Mouse (Mus musculus) limb, embryonic 11.5 days (tissue): ENCODE measurements at regions not wholly inside any gene's neighbourhood (a gene's known extent, or its start where the extent isn't known, plus 50 kb on each side); places are given as distances from the start of the nearest gene placed in this dataset.
A peak's percentile ranks its signal among the peaks of the same experiment; 100 is the strongest.

Source experiments
- ATAC-seq: fragments of 200-750 bp; cut with Nextera tagmentation; 2 replicates; pipeline ENCODE4 v1.8.0; 2017; ENCODE audit warnings: low read depth; ENCODE audit not compliant: insufficient number of reproducible peaks, low FRiP score, low TSS enrichment
- DNase-seq: peaks from one replicate; pipeline ENCODE4 v3.0.0-alpha.2; 2015; ENCODE audit warnings: low spot score
- H3K27ac ChIP-seq: fragments of 300-500 bp; sonication (generic); replicated peaks from 2 replicates; pipeline ENCODE4 v1.5.1; 2014; ENCODE audit warnings: low read depth, mild to moderate bottlenecking, low read length
- H3K27me3 ChIP-seq: fragments of 300-500 bp; sonication (generic); 2 replicates; pipeline ENCODE4 v1.6.1; 2014; ENCODE audit warnings: mild to moderate bottlenecking, low read length, mixed read lengths; ENCODE audit not compliant: control insufficient read depth, insufficient read depth
- H3K36me3 ChIP-seq: fragments of 300-500 bp; sonication (generic); 2 replicates; pipeline ENCODE4 v1.6.1; 2014; ENCODE audit warnings: mild to moderate bottlenecking, low read length, moderate library complexity, mixed read lengths; ENCODE audit not compliant: control insufficient read depth, insufficient read depth
- H3K4me1 ChIP-seq: fragments of 300-500 bp; sonication (generic); 2 replicates; pipeline ENCODE4 v1.6.1; 2014; ENCODE audit warnings: low read length, mixed read lengths; ENCODE audit not compliant: control insufficient read depth, insufficient read depth
- H3K4me2 ChIP-seq: fragments of 300-500 bp; sonication (generic); 2 replicates; pipeline ENCODE4 v1.6.1; 2014; ENCODE audit warnings: low read depth, mild to moderate bottlenecking, moderate library complexity; ENCODE audit not compliant: severe bottlenecking
- H3K4me3 ChIP-seq: fragments of 300-500 bp; sonication (generic); 2 replicates; pipeline ENCODE4 v1.5.1; 2014; ENCODE audit warnings: low read depth, low read length
- H3K9ac ChIP-seq: fragments of 300-500 bp; sonication (generic); 2 replicates; pipeline ENCODE4 v1.6.1; 2014; ENCODE audit warnings: mild to moderate bottlenecking, low read length
- H3K9me3 ChIP-seq: fragments of 300-500 bp; sonication (generic); 2 replicates; pipeline ENCODE4 v1.6.1; 2016; ENCODE audit warnings: low read length; ENCODE audit not compliant: control insufficient read depth
- WGBS: fragments of 180-500 bp; shearing (Covaris S2); extraction: QIAGEN DNeasy Blood & Tissue Kit; methylation state at CpG from one replicate; pipeline ENCODE4 v1.1.7; 2014; 5-methylcytosine and 5-hydroxymethylcytosine counted together

- no peaks in the 10 kb centered on the region for H3K36me3 ChIP-seq
- no peak overlapping the region for H3K27ac ChIP-seq
- no peaks in the 10 kb centered on the region for H3K27me3 ChIP-seq
- ATAC-seq (no peak), DNase-seq (no peak)
- H3K4me1 ChIP-seq, result 0 out of 2 replicates have a peak, but pooled peaks cover 4% of the 10 kb centered on the region
- no peak overlapping the region for H3K9ac ChIP-seq
- no peaks in the 10 kb centered on the region for H3K9me3 ChIP-seq
- H3K4me3 ChIP-seq, result no peak overlapping the region
- H3K4me2 ChIP-seq, result no peak overlapping the region
- 64% methylated on average over 8 of the region's 8 CpGs for WGBS
These were observed 170.8 kb downstream of the Gm10260 start for GRCm38 (mm10) chr13:97589626-97590025.

- Histone ChIP-seq H3K27me3 (no peaks in the 10 kb centered on the region), H3K4me2 (no peak overlapping the region), H3K36me3 (no peaks in the 10 kb centered on the region), H3K4me1 (0 out of 2 replicates have a peak, but pooled peaks cover 4% of the 10 kb centered on the region), H3K9me3 (no peaks in the 10 kb centered on the region), H3K27ac (no peak overlapping the region), H3K4me3 (no peak overlapping the region), H3K9ac (no peak overlapping the region)
- ATAC-seq (no peak), DNase-seq (no peak)
- WGBS, result 27% methylated on average over 1 of the region's 1 CpGs
These were observed 172.3 kb downstream of the Gm10260 start for GRCm38 (mm10) chr13:97588085-97588484.

GRCm38 (mm10) chr13:97587088-97587487, 173.3 kb downstream of the Gm10260 start:
- Histone ChIP-seq H3K4me2 (no peak overlapping the region), H3K9ac (no peak overlapping the region), H3K36me3 (no peaks in the 10 kb centered on the region), H3K9me3 (no peaks in the 10 kb centered on the region), H3K27me3 (no peaks in the 10 kb centered on the region), H3K4me3 (no peak overlapping the region), H3K27ac (no peak overlapping the region), H3K4me1 (0 out of 2 replicates have a peak, but pooled peaks cover 4% of the 10 kb centered on the region)
- no peak for ATAC-seq
- DNase-seq, result no peak
- WGBS, result 81% methylated on average over 1 of the region's 1 CpGs

- Histone ChIP-seq H3K36me3 (no peaks in the 10 kb centered on the region), H3K4me1 (peaks cover 13% of the 10 kb centered on the region), H3K4me3 (no peak overlapping the region), H3K27me3 (no peaks in the 10 kb centered on the region), H3K9me3 (no peaks in the 10 kb centered on the region), H3K4me2 (no peak overlapping the region), H3K27ac (no peak overlapping the region), H3K9ac (no peak overlapping the region)
- DNase-seq (no peak), ATAC-seq (no peak)
- 73% methylated on average over 4 of the region's 4 CpGs for WGBS
These were observed 176.4 kb downstream of the Gm10260 start for GRCm38 (mm10) chr13:97584045-97584444.

GRCm38 (mm10) chr13:97581380-97581779, 179.1 kb downstream of the Gm10260 start:
- Histone ChIP-seq H3K4me2 (no peak overlapping the region), H3K36me3 (no peaks in the 10 kb centered on the region), H3K9me3 (no peaks in the 10 kb centered on the region), H3K4me1 (peaks cover 12% of the 10 kb centered on the region), H3K27ac (no peak overlapping the region), H3K27me3 (no peaks in the 10 kb centered on the region), H3K9ac (no peak overlapping the region), H3K4me3 (no peak overlapping the region)
- no peak for DNase-seq
- 68% methylated on average over 4 of the region's 4 CpGs for WGBS
- no peak for ATAC-seq

- no peak overlapping the region for H3K9ac ChIP-seq
- DNase-seq, result no peak
- no peak for ATAC-seq
- H3K27me3 ChIP-seq, result no peaks in the 10 kb centered on the region
- no peaks in the 10 kb centered on the region for H3K9me3 ChIP-seq
- 45% methylated on average over 3 of the region's 3 CpGs for WGBS
- H3K4me3 ChIP-seq, result no peak overlapping the region
- no peak overlapping the region for H3K27ac ChIP-seq
- H3K4me1 ChIP-seq, result peaks cover 12% of the 10 kb centered on the region
- no peak overlapping the region for H3K4me2 ChIP-seq
- H3K36me3 ChIP-seq, result no peaks in the 10 kb centered on the region
These were observed 180.1 kb downstream of the Gm10260 start for GRCm38 (mm10) chr13:97580241-97580874.

GRCm38 (mm10) chr13:97578595-97578994, 181.8 kb downstream of the Gm10260 start:
- no peaks in the 10 kb centered on the region for H3K36me3 ChIP-seq
- no peak overlapping the region for H3K4me2 ChIP-seq
- no peak for ATAC-seq
- no peaks in the 10 kb centered on the region for H3K9me3 ChIP-seq
- H3K27me3 ChIP-seq, result no peaks in the 10 kb centered on the region
- H3K4me1 ChIP-seq, result peaks cover 12% of the 10 kb centered on the region
- no peak for DNase-seq
- H3K9ac ChIP-seq, result no peak overlapping the region
- no peak overlapping the region for H3K27ac ChIP-seq
- H3K4me3 ChIP-seq, result no peak overlapping the region
- 62% methylated on average over 5 of the region's 5 CpGs for WGBS

GRCm38 (mm10) chr13:97577081-97577785, 183.2 kb downstream of the Gm10260 start:
- H3K27me3 ChIP-seq, result no peaks in the 10 kb centered on the region
- H3K4me2 ChIP-seq, result no peak overlapping the region
- H3K9ac ChIP-seq, result no peak overlapping the region
- no peak overlapping the region for H3K4me3 ChIP-seq
- peak overlapping the region; percentile 49; the same call in 1 of the 2 replicates for H3K27ac ChIP-seq
- no peaks in the 10 kb centered on the region for H3K9me3 ChIP-seq
- peak; percentile 79 for ATAC-seq
- peaks cover 12% of the 10 kb centered on the region for H3K4me1 ChIP-seq
- H3K36me3 ChIP-seq, result no peaks in the 10 kb centered on the region
- peak; percentile 71 for DNase-seq
- WGBS, result 13% methylated on average over 9 of the region's 9 CpGs
